Mouse (Mus musculus) small intestine, adult 2 months (tissue): ENCODE results near the gene Gabbr1. TPM values are rescaled to one million over a fixed set of nuclear protein-coding genes. Genes with fewer than 3 reads are reported as not detected.
"Not testable (repeated sequence)": the region's sequence is repeated elsewhere in the genome, so short reads cannot be mapped to it uniquely, and the experiment has no call there.

ENCODE experiments used
- H3K27ac ChIP-seq: fragments of 200-500 bp; 2 replicates; pipeline ENCODE4 v1.5.1; 2012; ENCODE audit warnings: low read depth, low read length, control low read depth, inconsistent platforms; ENCODE audit not compliant: insufficient read depth
- H3K27me3 ChIP-seq: fragments of 200-500 bp; 2 replicates; pipeline ENCODE4 v1.6.1; 2012; ENCODE audit warnings: mild to moderate bottlenecking, moderate library complexity, low read length, inconsistent platforms; ENCODE audit not compliant: control insufficient read depth, insufficient read depth
- H3K36me3 ChIP-seq: fragments of 200-500 bp; 2 replicates; pipeline ENCODE4 v1.6.1; 2012; ENCODE audit warnings: mild to moderate bottlenecking, low read length, control low read depth, inconsistent platforms; ENCODE audit not compliant: control insufficient read depth, insufficient read depth
- H3K4me1 ChIP-seq: fragments of 200-500 bp; 2 replicates; pipeline ENCODE4 v1.6.1; 2012; ENCODE audit warnings: low read length, inconsistent platforms, mixed read lengths; ENCODE audit not compliant: control insufficient read depth, insufficient read depth, insufficient read length
- H3K4me3 ChIP-seq: fragments of 200-500 bp; 2 replicates; pipeline ENCODE4 v1.5.1; 2012; ENCODE audit warnings: low read depth, mild to moderate bottlenecking, control low read depth, inconsistent platforms, low read length, moderate library complexity
- CTCF ChIP-seq: fragments of 200-500 bp; IDR thresholded peaks from 2 replicates; pipeline ENCODE4 v1.5.1; 2012; ENCODE audit warnings: low read depth, mild to moderate bottlenecking, control low read depth, inconsistent platforms, low read length, moderate library complexity, mixed read lengths; ENCODE audit not compliant: insufficient replicate concordance, insufficient read length; ENCODE audit errors: extremely low read depth
- POLR2A ChIP-seq: fragments of 200-500 bp; IDR thresholded peaks from 2 replicates; pipeline ENCODE4 v1.6.1; 2012; ENCODE audit warnings: low read depth, mild to moderate bottlenecking, control low read depth, inconsistent platforms, low read length, moderate library complexity
- WGBS: fragments of 180-500 bp; shearing (Covaris S2); methylation state at CpG from one replicate; pipeline ENCODE4 v1.1.7; 2018; 5-methylcytosine and 5-hydroxymethylcytosine counted together
- polyA plus RNA-seq: library from polyadenylated mRNA; depleted of rRNA; stranded (reverse); fragments of >200 nt; gene quantifications from 2 replicates; pipeline ENCODE4 v1.2.3, GENCODE M21; 2012

Gene Gabbr1
- polyA plus RNA-seq, 1 experiment: 14.5 TPM

DNA sequence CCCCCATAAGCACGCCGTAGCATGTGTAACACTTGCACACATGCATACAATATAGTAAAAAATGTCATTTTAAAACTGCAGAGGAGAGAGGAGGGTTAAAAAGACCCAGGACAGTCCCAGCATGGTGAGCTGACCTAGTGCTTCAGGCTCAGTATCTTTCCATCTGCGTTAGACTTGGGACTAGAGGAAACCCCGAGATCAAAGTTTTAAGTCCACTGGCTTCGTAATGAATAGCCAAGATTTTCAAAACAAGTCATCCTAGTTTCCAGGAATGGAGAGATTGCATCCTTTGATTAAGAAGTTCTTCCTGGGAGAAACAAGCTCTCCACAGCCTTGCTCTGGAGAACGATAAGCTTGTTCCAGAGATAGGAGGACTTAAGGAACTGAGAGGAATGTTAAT is 37.6 kb upstream of the Gabbr1 start:
- H3K4me3 ChIP-seq: no peak overlapping the region
- TF ChIP-seq CTCF (no peak), POLR2A (no peak)
- H3K27ac ChIP-seq: no peak overlapping the region
- H3K27me3 ChIP-seq: peaks cover 2% of the 10 kb centered on the region
- H3K4me1 ChIP-seq: no peaks in the 10 kb centered on the region
- no peaks in the 10 kb centered on the region for H3K36me3 ChIP-seq
- 76% methylated on average over 6 of the region's 6 CpGs for WGBS

GRCm38 (mm10) chr17:37009460-37010042 is 36.2 kb upstream of the Gabbr1 start:
- Histone ChIP-seq H3K27me3 (no peaks in the 10 kb centered on the region), H3K4me1 (no peaks in the 10 kb centered on the region), H3K36me3 (no peaks in the 10 kb centered on the region), H3K27ac (no peak overlapping the region), H3K4me3 (no peak overlapping the region)
- 85% methylated on average over 17 of the region's 17 CpGs for WGBS
- no peak for TF ChIP-seq CTCF

- Histone ChIP-seq H3K36me3 (no peaks in the 10 kb centered on the region), H3K27me3 (no peaks in the 10 kb centered on the region), H3K27ac (no peak overlapping the region), H3K4me3 (no peak overlapping the region), H3K4me1 (no peaks in the 10 kb centered on the region)
- TF ChIP-seq CTCF (no peak), POLR2A (no peak)
- 83% methylated on average over 3 of the region's 3 CpGs for WGBS
Observed at GRCm38 (mm10) chr17:37011719-37012118, 34.0 kb upstream of the Gabbr1 start.

- H3K27me3 ChIP-seq: no peaks in the 10 kb centered on the region
- no peak overlapping the region for H3K4me3 ChIP-seq
- H3K36me3 ChIP-seq: no peaks in the 10 kb centered on the region
- no peak for TF ChIP-seq POLR2A
- no peak for TF ChIP-seq CTCF
- WGBS: 48% methylated on average over 5 of the region's 5 CpGs
- no peaks in the 10 kb centered on the region for H3K4me1 ChIP-seq
- no peak overlapping the region for H3K27ac ChIP-seq
Observed at GRCm38 (mm10) chr17:37012141-37012540, 33.6 kb upstream of the Gabbr1 start.

DNA sequence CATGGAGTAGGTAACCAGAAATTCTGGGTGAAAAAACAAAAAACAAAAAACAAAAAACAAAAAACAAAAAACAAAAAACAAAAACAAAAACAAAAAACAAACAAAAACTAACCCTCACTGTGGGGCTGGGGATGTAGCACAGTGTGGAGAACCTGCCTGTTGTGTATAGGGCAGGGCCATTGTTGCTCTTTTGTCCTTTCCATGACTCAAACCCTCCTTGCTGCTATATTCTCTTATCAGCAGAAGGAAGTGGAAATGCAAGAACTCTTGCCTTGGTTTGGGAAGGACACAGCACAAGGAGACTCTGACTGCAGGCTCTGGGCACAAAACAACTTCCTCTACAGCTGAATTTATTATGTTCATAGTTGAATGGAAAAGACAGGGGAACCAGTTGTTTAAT is 29.4 kb upstream of the Gabbr1 start:
- TF ChIP-seq POLR2A (no peak), CTCF (no peak)
- no peak overlapping the region for H3K4me3 ChIP-seq
- no peaks in the 10 kb centered on the region for H3K27me3 ChIP-seq
- no peaks in the 10 kb centered on the region for H3K36me3 ChIP-seq
- no peaks in the 10 kb centered on the region for H3K4me1 ChIP-seq
- no peak overlapping the region for H3K27ac ChIP-seq

- Histone ChIP-seq H3K27ac (no peak overlapping the region), H3K36me3 (no peaks in the 10 kb centered on the region), H3K4me3 (no peak overlapping the region), H3K4me1 (no peaks in the 10 kb centered on the region), H3K27me3 (no peaks in the 10 kb centered on the region)
- WGBS: 83% methylated on average over 3 of the region's 3 CpGs
- TF ChIP-seq CTCF (no peak), POLR2A (no peak)
Observed at GRCm38 (mm10) chr17:37018328-37018727, 27.4 kb upstream of the Gabbr1 start.

- not testable (repeated sequence) for H3K4me3 ChIP-seq, H3K4me1 ChIP-seq, H3K36me3 ChIP-seq, H3K27me3 ChIP-seq, H3K27ac ChIP-seq
- 88% methylated on average over 5 of the region's 5 CpGs for WGBS
Observed at GRCm38 (mm10) chr17:37019242-37019641, 26.5 kb upstream of the Gabbr1 start.

DNA sequence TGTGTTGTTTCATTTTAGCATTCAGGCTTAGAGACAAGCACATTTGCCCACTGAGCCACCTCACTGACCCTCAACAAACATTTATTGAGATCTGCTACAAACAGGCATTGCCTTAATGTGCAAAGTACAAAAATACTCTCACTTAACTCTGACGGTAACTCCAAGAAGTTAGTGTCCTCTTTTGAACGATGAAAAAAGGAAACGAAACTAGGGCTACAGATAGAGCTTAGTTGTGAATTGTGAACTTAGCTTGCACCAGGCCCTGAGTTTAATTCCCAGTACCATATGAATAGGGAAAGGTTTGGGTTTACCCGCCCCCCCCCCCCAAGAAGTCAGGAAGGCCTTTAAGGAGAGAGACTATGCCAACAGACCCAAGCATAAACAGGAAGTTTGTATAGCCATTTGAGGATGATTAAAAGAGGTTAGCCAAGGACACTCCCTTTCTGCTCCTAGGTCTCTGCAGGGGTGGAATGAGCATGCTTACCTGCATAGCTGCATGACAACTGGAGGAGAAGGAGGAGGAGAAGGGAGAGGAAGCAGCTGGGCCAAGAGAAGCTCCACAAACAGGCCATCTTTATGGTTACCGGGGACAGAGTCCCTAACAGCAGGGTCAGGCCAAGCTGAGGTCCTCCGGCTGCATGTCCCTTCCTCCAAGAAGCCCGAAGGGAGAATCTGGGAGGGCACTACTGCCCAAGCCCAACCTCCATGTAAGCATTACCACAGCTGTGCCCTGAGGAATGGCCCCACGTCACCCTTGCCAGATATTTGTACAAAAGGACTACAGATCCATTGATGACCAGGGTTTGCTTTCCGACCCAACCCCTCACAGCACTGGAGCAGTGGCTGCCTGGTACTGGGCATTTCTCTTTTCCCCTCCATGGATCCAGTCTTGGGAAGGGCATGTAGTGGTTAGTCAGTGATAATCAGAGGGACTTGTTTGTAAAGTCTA is 22.9 kb upstream of the Gabbr1 start, which contains the start of gene Mog:
Gene Mog, minus strand, starts transcription at position 771 of the 949 bp plus-strand sequence.
- H3K4me1 ChIP-seq: no peaks in the 10 kb centered on the region
- H3K36me3 ChIP-seq: no peaks in the 10 kb centered on the region
- TF ChIP-seq CTCF: no peak
- no peak for TF ChIP-seq POLR2A
- WGBS: 68% methylated on average over 9 of the region's 9 CpGs
- no peak within 1 kb of the TSS for H3K4me3 ChIP-seq
- no peaks in the 10 kb centered on the region for H3K27me3 ChIP-seq
- no peak within 1 kb of the TSS for H3K27ac ChIP-seq
